Mouse (Mus musculus) limb, embryonic 14.5 days (tissue): ENCODE measurements around the gene Sox11. TPM values are rescaled to one million over a fixed set of nuclear protein-coding genes. Genes with fewer than 3 reads are reported as not detected.
A peak's percentile ranks its signal among the peaks of the same experiment; 100 is the strongest.

Experiments
- ATAC-seq: fragments of 200-750 bp; cut with Nextera tagmentation; 2 replicates; pipeline ENCODE4 v1.8.0; 2017; ENCODE audit warnings: low read depth, moderate number of reproducible peaks, moderate TSS enrichment; ENCODE audit not compliant: low FRiP score
- DNase-seq: peaks from one replicate; pipeline ENCODE4 v3.0.0-alpha.2; 2015; ENCODE audit warnings: low spot score
- H3K27ac ChIP-seq: fragments of 300-500 bp; sonication (generic); replicated peaks from 2 replicates; pipeline ENCODE4 v1.5.1; 2014; ENCODE audit warnings: low read depth, mild to moderate bottlenecking, low read length, moderate library complexity, mixed read lengths
- H3K27me3 ChIP-seq: fragments of 300-500 bp; sonication (generic); 2 replicates; pipeline ENCODE4 v1.6.1; 2014; ENCODE audit warnings: low read length, mixed read lengths; ENCODE audit not compliant: control insufficient read depth, insufficient read depth
- H3K36me3 ChIP-seq: fragments of 300-500 bp; sonication (generic); 2 replicates; pipeline ENCODE4 v1.6.1; 2014; ENCODE audit warnings: mild to moderate bottlenecking, low read length, moderate library complexity, mixed read lengths; ENCODE audit not compliant: control insufficient read depth, insufficient read depth
- H3K4me1 ChIP-seq: fragments of 300-500 bp; sonication (generic); 2 replicates; pipeline ENCODE4 v1.6.1; 2014; ENCODE audit warnings: antibody characterized with exemption, low read length, mixed read lengths; ENCODE audit not compliant: control insufficient read depth, insufficient read depth
- H3K4me2 ChIP-seq: fragments of 300-500 bp; sonication (generic); replicated peaks from 2 replicates; pipeline ENCODE4 v1.6.1; 2014; ENCODE audit warnings: low read depth, mild to moderate bottlenecking, low read length, moderate library complexity; ENCODE audit not compliant: severe bottlenecking
- H3K4me3 ChIP-seq: fragments of 300-500 bp; sonication (generic); replicated peaks from 2 replicates; pipeline ENCODE4 v1.5.1; 2014; ENCODE audit warnings: low read length
- H3K9ac ChIP-seq: fragments of 300-500 bp; sonication (generic); 2 replicates; pipeline ENCODE4 v1.6.1; 2014; ENCODE audit warnings: mild to moderate bottlenecking, low read depth, low read length, moderate library complexity; ENCODE audit not compliant: severe bottlenecking
- H3K9me3 ChIP-seq: fragments of 300-500 bp; sonication (generic); 2 replicates; pipeline ENCODE4 v1.6.1; 2016; ENCODE audit warnings: low read length; ENCODE audit not compliant: control insufficient read depth
- POLR2A ChIP-seq: fragments of 200-500 bp; IDR thresholded peaks from 2 replicates; pipeline ENCODE4 v1.8.0; 2012; ENCODE audit warnings: inconsistent platforms, mild to moderate bottlenecking, moderate library complexity, borderline replicate concordance; ENCODE audit not compliant: insufficient read depth, insufficient read length; ENCODE audit errors: extremely low read depth
- WGBS: fragments of 180-500 bp; shearing (Covaris S2); extraction: QIAGEN DNeasy Blood & Tissue Kit; methylation state at CpG from one replicate; pipeline ENCODE4 v1.1.7; 2014; 5-methylcytosine and 5-hydroxymethylcytosine counted together
- polyA plus RNA-seq, 2 experiments: library from polyadenylated mRNA; depleted of rRNA in 1 of 2; stranded (reverse) in 1 of 2; unstranded in 1 of 2; fragments of >200 nt; fragmentation: Nextera tagmentation in 1 of 2; extraction: Ambion mirVana in 1 of 2; gene quantifications; 2 replicates each; pipeline versions ENCODE4 v1.2.1 to v1.2.3; 2012 to 2014

The Sox11 gene
- polyA plus RNA-seq (2012; rRNA removed) (35.1 and 46.0 TPM in 2 replicates), polyA plus RNA-seq (2014; fragmentation: Nextera tagmentation; extraction: Ambion mirVana) (102 and 139 TPM in 2 replicates)

- peak within 1 kb of the TSS; percentile 98 for H3K9ac ChIP-seq
- peak within 1 kb of the TSS; percentile 98 for H3K27ac ChIP-seq
- H3K4me3 ChIP-seq = peak within 1 kb of the TSS; percentile 94
- H3K27me3 ChIP-seq = no peaks in the 10 kb centered on the region
- WGBS = 0% methylated on average over 53 of the region's 95 CpGs
- H3K4me2 ChIP-seq = peak within 1 kb of the TSS; percentile 73
- ATAC-seq (peak; percentile 27), DNase-seq (peak; percentile 49)
- H3K9me3 ChIP-seq = no peaks in the 10 kb centered on the region
- H3K4me1 ChIP-seq = peaks cover 6% of the 10 kb centered on the region; the same call in 1 of the 2 replicates
- TF ChIP-seq POLR2A = 0 out of 2 replicates have a peak, but pooled peaks have one; percentile 9
- H3K36me3 ChIP-seq = peaks cover 11% of the 10 kb centered on the region
Measured at GRCm38 (mm10) chr12:27341871-27342690, at the start of gene Sox11. TSS of gene Sox11 (minus strand) at chr12:27342574.

GRCm38 (mm10) chr12:27391652-27392305, 49.4 kb upstream of the Sox11 start:
- H3K36me3 ChIP-seq = no peaks in the 10 kb centered on the region
- peaks cover 10% of the 10 kb centered on the region for H3K4me1 ChIP-seq
- no peak for TF ChIP-seq POLR2A
- WGBS = 24% methylated on average over 7 of the region's 7 CpGs
- no peaks in the 10 kb centered on the region for H3K9me3 ChIP-seq
- DNase-seq = peak; percentile 39
- ATAC-seq = peak; percentile 47
- 0 out of 2 replicates have a peak overlapping the region, but pooled peaks have one; percentile 26 for H3K27ac ChIP-seq
- no peak overlapping the region for H3K4me2 ChIP-seq
- H3K27me3 ChIP-seq = no peaks in the 10 kb centered on the region
- H3K9ac ChIP-seq = no peak overlapping the region
- H3K4me3 ChIP-seq = no peak overlapping the region

- Histone ChIP-seq H3K9me3 (no peaks in the 10 kb centered on the region), H3K4me3 (no peak overlapping the region), H3K27me3 (no peaks in the 10 kb centered on the region), H3K27ac (no peak overlapping the region), H3K36me3 (no peaks in the 10 kb centered on the region), H3K4me2 (no peak overlapping the region), H3K9ac (no peak overlapping the region), H3K4me1 (peaks cover 10% of the 10 kb centered on the region)
- no peak for TF ChIP-seq POLR2A
- WGBS = 52% methylated on average over 3 of the region's 3 CpGs
- DNase-seq = no peak
- ATAC-seq = peak; percentile 65; the same call in 1 of the 2 replicates
Measured at GRCm38 (mm10) chr12:27390439-27390838, 48.1 kb upstream of the Sox11 start.

GRCm38 (mm10) chr12:27389429-27389828, 47.1 kb upstream of the Sox11 start:
- no peaks in the 10 kb centered on the region for H3K36me3 ChIP-seq
- H3K4me1 ChIP-seq = peaks cover 10% of the 10 kb centered on the region
- H3K9ac ChIP-seq = no peak overlapping the region
- H3K4me2 ChIP-seq = no peak overlapping the region
- no peak overlapping the region for H3K4me3 ChIP-seq
- H3K27ac ChIP-seq = no peak overlapping the region
- no peak for ATAC-seq
- DNase-seq = no peak
- H3K9me3 ChIP-seq = no peaks in the 10 kb centered on the region
- no peak for TF ChIP-seq POLR2A
- no peaks in the 10 kb centered on the region for H3K27me3 ChIP-seq

- Histone ChIP-seq H3K36me3 (no peaks in the 10 kb centered on the region), H3K4me3 (no peak overlapping the region), H3K27ac (no peak overlapping the region), H3K4me1 (no peaks in the 10 kb centered on the region), H3K27me3 (no peaks in the 10 kb centered on the region), H3K9ac (no peak overlapping the region), H3K4me2 (no peak overlapping the region), H3K9me3 (0 out of 2 replicates have a peak, but pooled peaks cover 6% of the 10 kb centered on the region)
- ATAC-seq = no peak
- no peak for DNase-seq
- WGBS = 61% methylated on average over 3 of the region's 3 CpGs
- no peak for TF ChIP-seq POLR2A
Measured at GRCm38 (mm10) chr12:27372505-27372904, 30.1 kb upstream of the Sox11 start.
